Mouse (Mus musculus): ENCODE data around the gene Xrcc2. TPM values are rescaled to one million over a fixed set of nuclear protein-coding genes. Genes with fewer than 3 reads are reported as not detected.

Xrcc2 gene
- 2.6 and 4.0 TPM in 2 replicates for polyA plus RNA-seq (2015; fragmentation: Nextera tagmentation; extraction: Ambion mirVana)

GRCm38 (mm10) chr5:25705567-25706349 lies at the start of gene Xrcc2:
Gene Xrcc2 (minus strand): TSS chr5:25705825.

Other genes starting within 250 kb of the Xrcc2 start
- gene Kmt2c, start 207.0 kb downstream of the Xrcc2 start, polyA plus RNA-seq (2015; fragmentation: Nextera tagmentation; extraction: Ambion mirVana): 9.1 and 10.3 TPM in 2 replicates
- gene Cct8l1, start 189.8 kb downstream of the Xrcc2 start, polyA plus RNA-seq (2015; fragmentation: Nextera tagmentation; extraction: Ambion mirVana): 0.08 and 0.15 TPM in 2 replicates
- gene Actr3b, start 54.2 kb upstream of the Xrcc2 start, polyA plus RNA-seq (2015; fragmentation: Nextera tagmentation; extraction: Ambion mirVana): 10.8 and 11.8 TPM in 2 replicates
- gene Gm21663, start 236.6 kb upstream of the Xrcc2 start, polyA plus RNA-seq (2015; fragmentation: Nextera tagmentation; extraction: Ambion mirVana): 0.09 and 0.22 TPM in 2 replicates
- 0.09 and 0.35 TPM in 2 replicates for gene Gm21671, start 248.6 kb upstream of the Xrcc2 start, polyA plus RNA-seq (2015; fragmentation: Nextera tagmentation; extraction: Ambion mirVana)

Data from adrenal gland, postnatal 0 days (tissue).